Comparison of ENCODE assay signal across 14 mouse cellular contexts in genomic region chr2:135541930-135542329, GRCm38 (mm10).
"Had no signal": no experiment of that assay in that cellular context is flagged by ENCODE, and none has a peak within 500 bp of the region (broad histone marks: within the 10 kb centered on the region; RNA-seq: fewer than 3 reads in every experiment).

No protein-coding gene starts in this region.

- H3K27me3 ChIP-seq: midbrain, embryonic 13.5 days; neural tube, embryonic 13.5 days had no signal

- H3K27ac ChIP-seq: kidney, postnatal 0 days; liver, embryonic 14.5 days; macrophage; midbrain, embryonic 10.5 days; midbrain, embryonic 13.5 days; neural tube, embryonic 13.5 days had no signal

- DNase-seq: kidney, adult 2 months; kidney, postnatal 25 days; liver, postnatal 0 days; lung, embryonic 14.5 days; thymus, adult 18-20 months; thymus, postnatal 36 days had no signal

- ATAC-seq: liver, postnatal 0 days; lung, postnatal 0 days had no signal

- H3K4me2 ChIP-seq: lung, embryonic 14.5 days; midbrain, embryonic 13.5 days; neural tube, embryonic 13.5 days had no signal

- H3K9me3 ChIP-seq: neural tube, embryonic 13.5 days had no signal

- H3K36me3 ChIP-seq: midbrain, embryonic 10.5 days; midbrain, embryonic 13.5 days; neural tube, embryonic 13.5 days had no signal

- H3K9ac ChIP-seq: liver, embryonic 14.5 days; liver, postnatal 0 days; lung, embryonic 14.5 days; midbrain, embryonic 13.5 days; neural tube, embryonic 13.5 days had no signal

- H3K4me3 ChIP-seq: midbrain, embryonic 10.5 days; midbrain, embryonic 13.5 days; myocyte; neural tube, embryonic 13.5 days had no signal

- H3K4me1 ChIP-seq: midbrain, embryonic 13.5 days; neural tube, embryonic 13.5 days had no signal
